Mouse (Mus musculus) embryonic facial prominence, embryonic 10.5 days (tissue): ENCODE measurements around the gene Eml4. TPM values are rescaled to one million over a fixed set of nuclear protein-coding genes. Genes with fewer than 3 reads are reported as not detected.
A peak's percentile ranks its signal among the peaks of the same experiment; 100 is the strongest.

ENCODE experiments used
- DNase-seq: peaks from one replicate; pipeline ENCODE4 v3.0.0-alpha.2; 2017; ENCODE audit warnings: low spot score
- H3K27ac ChIP-seq: fragments of 300-500 bp; sonication (generic); replicated peaks from 2 replicates; pipeline ENCODE4 v1.5.1; 2016; ENCODE audit warnings: mild to moderate bottlenecking
- H3K27me3 ChIP-seq: fragments of 300-500 bp; sonication (generic); replicated peaks from 2 replicates; pipeline ENCODE4 v1.6.1; 2016; ENCODE audit warnings: low read depth, mild to moderate bottlenecking; ENCODE audit not compliant: poor library complexity, severe bottlenecking
- H3K36me3 ChIP-seq: fragments of 300-500 bp; sonication (generic); replicated peaks from 2 replicates; pipeline ENCODE4 v1.6.1; 2016; ENCODE audit warnings: mild to moderate bottlenecking, moderate library complexity
- H3K4me1 ChIP-seq: fragments of 300-500 bp; sonication (generic); 2 replicates; pipeline ENCODE4 v1.6.1; 2016
- H3K4me3 ChIP-seq: fragments of 300-500 bp; sonication (generic); 2 replicates; pipeline ENCODE4 v1.5.1; 2016; ENCODE audit warnings: mild to moderate bottlenecking, moderate library complexity
- H3K9me3 ChIP-seq: fragments of 300-500 bp; sonication (generic); 2 replicates; pipeline ENCODE4 v1.6.1; 2016; ENCODE audit warnings: mild to moderate bottlenecking
- WGBS: fragments of 180-500 bp; shearing (Covaris S2); methylation state at CpG from one replicate; pipeline ENCODE4 v1.1.7; 2016; 5-methylcytosine and 5-hydroxymethylcytosine counted together
- polyA plus RNA-seq: library from polyadenylated mRNA; unstranded; fragments of >200 nt; fragmentation: Nextera tagmentation; extraction: Ambion mirVana; gene quantifications from 2 replicates; pipeline ENCODE4 v1.2.1, GENCODE M21; 2016

The Eml4 gene
- polyA plus RNA-seq, 1 experiment from 2014 or later: 56.0 TPM

- peak overlapping the region; percentile 97 for H3K27ac ChIP-seq
- 11% methylated on average over 13 of the region's 13 CpGs for WGBS
- H3K27me3 ChIP-seq: no peaks in the 10 kb centered on the region
- peaks cover 37% of the 10 kb centered on the region for H3K4me1 ChIP-seq
- no peaks in the 10 kb centered on the region for H3K36me3 ChIP-seq
- no peaks in the 10 kb centered on the region for H3K9me3 ChIP-seq
- peak; percentile 14 for DNase-seq
- peak overlapping the region; percentile 96 for H3K4me3 ChIP-seq
Measured at GRCm38 (mm10) chr17:83351601-83352413, 1.1 kb downstream of the Eml4 start.

DNA sequence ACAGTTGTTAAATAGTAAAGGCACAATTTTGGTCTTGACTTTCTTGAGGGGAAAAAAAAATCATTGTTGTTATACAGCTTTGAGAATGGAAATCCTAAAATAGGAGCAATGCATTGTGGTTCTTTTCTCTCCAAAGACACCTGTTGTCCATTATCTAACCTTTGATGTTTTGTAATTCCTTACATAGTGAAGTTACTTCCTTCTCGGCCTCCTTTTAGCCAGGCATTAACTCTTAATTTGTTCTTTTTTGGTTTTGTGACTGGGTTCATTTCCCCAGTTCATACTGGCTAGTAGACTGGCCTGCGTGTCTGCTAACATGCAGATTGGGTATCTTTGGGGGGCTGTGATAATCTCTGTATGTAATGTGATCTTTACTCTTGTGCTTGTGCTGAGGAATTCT lies 1.7 kb downstream of the Eml4 start:
- DNase-seq: peak; percentile 18
- H3K4me3 ChIP-seq: peak overlapping the region; percentile 96
- 4% methylated on average over 2 of the region's 2 CpGs for WGBS
- H3K27me3 ChIP-seq: no peaks in the 10 kb centered on the region
- no peaks in the 10 kb centered on the region for H3K36me3 ChIP-seq
- no peaks in the 10 kb centered on the region for H3K9me3 ChIP-seq
- peak overlapping the region; percentile 71 for H3K27ac ChIP-seq
- H3K4me1 ChIP-seq: peaks cover 37% of the 10 kb centered on the region

GRCm38 (mm10) chr17:83353011-83353410 lies 2.3 kb downstream of the Eml4 start:
- no peaks in the 10 kb centered on the region for H3K27me3 ChIP-seq
- H3K9me3 ChIP-seq: no peaks in the 10 kb centered on the region
- no peaks in the 10 kb centered on the region for H3K36me3 ChIP-seq
- peak; percentile 52 for DNase-seq
- H3K4me3 ChIP-seq: peak overlapping the region; percentile 96
- peaks cover 37% of the 10 kb centered on the region for H3K4me1 ChIP-seq
- 10% methylated on average over 5 of the region's 5 CpGs for WGBS
- H3K27ac ChIP-seq: peak overlapping the region; percentile 71

DNA sequence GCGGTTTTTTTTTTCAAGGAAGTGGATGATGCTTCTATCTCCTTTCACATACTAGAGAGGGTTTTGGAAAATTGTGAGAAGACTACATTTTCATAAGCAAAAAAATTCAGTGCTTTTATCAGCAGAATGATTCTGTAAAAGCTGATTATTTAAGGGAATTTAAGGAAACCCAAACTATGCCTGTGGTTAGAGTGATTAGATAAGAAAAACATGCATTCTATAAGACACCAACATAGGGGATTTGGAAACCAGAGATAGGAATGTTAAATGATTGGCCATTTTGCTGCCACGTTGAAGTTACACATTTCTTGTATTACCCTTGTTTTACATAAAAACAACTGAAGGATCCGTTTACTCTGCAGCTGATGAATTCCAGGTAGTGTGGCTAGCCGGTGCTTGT lies 2.7 kb downstream of the Eml4 start:
- no peak overlapping the region; the same call in 1 of the 2 replicates for H3K27ac ChIP-seq
- WGBS: 29% methylated on average over 4 of the region's 4 CpGs
- peak overlapping the region; percentile 96 for H3K4me3 ChIP-seq
- no peaks in the 10 kb centered on the region for H3K36me3 ChIP-seq
- H3K9me3 ChIP-seq: no peaks in the 10 kb centered on the region
- DNase-seq: no peak
- H3K27me3 ChIP-seq: no peaks in the 10 kb centered on the region
- H3K4me1 ChIP-seq: peaks cover 37% of the 10 kb centered on the region

DNA sequence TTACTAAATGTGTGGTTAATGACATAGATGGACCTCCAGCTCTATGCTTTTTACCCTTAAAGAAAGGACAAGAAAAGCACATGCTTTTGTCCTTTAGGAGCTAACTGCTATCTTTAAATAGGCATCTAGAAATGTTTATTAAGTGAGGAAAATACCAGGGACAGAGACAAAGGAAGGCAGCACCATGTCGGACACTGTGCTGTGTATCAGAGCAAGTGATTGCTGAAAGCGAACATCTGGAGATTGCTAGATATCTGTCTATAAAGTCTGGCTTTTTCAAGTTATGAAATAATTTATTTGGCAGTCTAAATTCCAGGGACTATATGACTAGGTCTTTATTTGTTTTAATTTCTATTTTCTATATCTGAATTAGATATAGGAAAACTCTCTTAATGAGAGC lies 4.8 kb downstream of the Eml4 start:
- DNase-seq: no peak
- no peaks in the 10 kb centered on the region for H3K9me3 ChIP-seq
- H3K27me3 ChIP-seq: no peaks in the 10 kb centered on the region
- peaks cover 37% of the 10 kb centered on the region for H3K4me1 ChIP-seq
- no peak overlapping the region for H3K27ac ChIP-seq
- H3K4me3 ChIP-seq: no peak overlapping the region
- H3K36me3 ChIP-seq: peaks cover 4% of the 10 kb centered on the region; the same call in 1 of the 2 replicates
- WGBS: 88% methylated on average over 2 of the region's 2 CpGs

GRCm38 (mm10) chr17:83359934-83360333 lies 9.2 kb downstream of the Eml4 start:
- WGBS: 85% methylated on average over 4 of the region's 4 CpGs
- Histone ChIP-seq H3K36me3 (peaks cover 4% of the 10 kb centered on the region; the same call in 1 of the 2 replicates), H3K27ac (no peak overlapping the region), H3K4me3 (no peak overlapping the region), H3K9me3 (no peaks in the 10 kb centered on the region), H3K4me1 (peaks cover 15% of the 10 kb centered on the region; the same call in 1 of the 2 replicates), H3K27me3 (no peaks in the 10 kb centered on the region)
- DNase-seq: no peak

- 88% methylated on average over 13 of the region's 13 CpGs for WGBS
- H3K27me3 ChIP-seq: no peaks in the 10 kb centered on the region
- DNase-seq: no peak
Measured at GRCm38 (mm10) chr17:83360796-83361566, 10.2 kb downstream of the Eml4 start.

GRCm38 (mm10) chr17:83363081-83363480 lies 12.3 kb downstream of the Eml4 start:
- Histone ChIP-seq H3K4me1 (peaks cover 26% of the 10 kb centered on the region), H3K4me3 (no peak overlapping the region), H3K36me3 (peaks cover 4% of the 10 kb centered on the region; the same call in 1 of the 2 replicates), H3K9me3 (no peaks in the 10 kb centered on the region), H3K27me3 (no peaks in the 10 kb centered on the region), H3K27ac (no peak overlapping the region)
- 84% methylated on average over 3 of the region's 3 CpGs for WGBS
- DNase-seq: no peak

More at GRCm38 (mm10) chr17:83360796-83361566, 10.2 kb downstream of the Eml4 start:
- Histone ChIP-seq H3K36me3 (peaks cover 4% of the 10 kb centered on the region; the same call in 1 of the 2 replicates), H3K9me3 (no peaks in the 10 kb centered on the region), H3K4me3 (no peak overlapping the region), H3K27ac (no peak overlapping the region), H3K4me1 (peaks cover 24% of the 10 kb centered on the region)

- 81% methylated on average over 5 of the region's 5 CpGs for WGBS
- no peak for DNase-seq
- no peak overlapping the region for H3K4me3 ChIP-seq
- no peaks in the 10 kb centered on the region for H3K27me3 ChIP-seq
- no peak overlapping the region for H3K27ac ChIP-seq
- peaks cover 26% of the 10 kb centered on the region for H3K4me1 ChIP-seq
- H3K9me3 ChIP-seq: no peaks in the 10 kb centered on the region
- peaks cover 4% of the 10 kb centered on the region; the same call in 1 of the 2 replicates for H3K36me3 ChIP-seq
Measured at GRCm38 (mm10) chr17:83364296-83364695, 13.6 kb downstream of the Eml4 start.

- no peak for DNase-seq
- no peak overlapping the region for H3K4me3 ChIP-seq
- WGBS: 84% methylated on average over 2 of the region's 2 CpGs
Measured at GRCm38 (mm10) chr17:83365130-83365529, 14.4 kb downstream of the Eml4 start.

DNA sequence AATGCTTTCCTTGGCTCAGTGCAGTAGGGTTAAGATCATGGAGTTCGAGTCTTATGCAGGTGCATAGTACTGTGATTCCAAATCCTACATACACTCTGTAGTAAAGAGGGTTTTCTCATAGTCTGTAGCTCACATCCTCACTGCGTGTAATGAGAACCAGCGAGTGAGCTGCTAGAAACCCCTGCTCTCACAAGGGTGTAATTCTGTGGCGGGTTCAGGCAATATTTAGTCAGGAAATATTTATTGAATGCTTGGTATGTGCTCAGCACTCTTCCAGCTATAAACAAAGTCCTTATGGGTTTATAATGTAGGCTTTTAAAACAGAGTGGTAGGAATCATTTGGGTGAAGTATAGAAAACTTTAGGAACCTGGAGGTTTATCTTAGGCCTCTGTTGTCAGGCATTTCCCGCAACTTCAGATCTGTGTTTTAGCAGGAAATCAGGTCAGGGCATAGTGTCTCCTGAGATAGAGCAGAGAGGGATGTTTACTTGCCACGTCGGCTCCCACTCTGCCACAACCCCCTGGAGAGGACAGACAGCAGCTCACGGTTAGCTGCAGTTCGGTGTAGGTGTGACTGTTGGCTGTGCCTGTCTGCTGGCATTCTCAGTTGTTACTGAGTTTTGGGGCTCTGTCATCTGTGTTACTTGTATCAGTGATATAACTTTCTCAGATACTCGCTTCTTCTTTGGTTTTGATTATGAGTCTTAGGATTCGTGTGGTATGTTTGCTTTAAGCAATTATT lies 15.1 kb downstream of the Eml4 start:
- H3K27me3 ChIP-seq: no peaks in the 10 kb centered on the region
- H3K4me3 ChIP-seq: no peak overlapping the region
- H3K4me1 ChIP-seq: peaks cover 23% of the 10 kb centered on the region
- H3K27ac ChIP-seq: no peak overlapping the region
- no peaks in the 10 kb centered on the region for H3K36me3 ChIP-seq
- 50% methylated on average over 11 of the region's 11 CpGs for WGBS
- H3K9me3 ChIP-seq: no peaks in the 10 kb centered on the region
- peak; percentile 13 for DNase-seq

More at GRCm38 (mm10) chr17:83365130-83365529, 14.4 kb downstream of the Eml4 start:
- H3K4me1 ChIP-seq: peaks cover 23% of the 10 kb centered on the region
- no peak overlapping the region for H3K27ac ChIP-seq
- no peaks in the 10 kb centered on the region for H3K9me3 ChIP-seq
- H3K27me3 ChIP-seq: no peaks in the 10 kb centered on the region
- H3K36me3 ChIP-seq: no peaks in the 10 kb centered on the region

GRCm38 (mm10) chr17:83367387-83367786 lies 16.7 kb downstream of the Eml4 start:
- Histone ChIP-seq H3K9me3 (no peaks in the 10 kb centered on the region), H3K4me1 (peaks cover 18% of the 10 kb centered on the region), H3K36me3 (no peaks in the 10 kb centered on the region), H3K27me3 (no peaks in the 10 kb centered on the region), H3K4me3 (no peak overlapping the region), H3K27ac (no peak overlapping the region)
- DNase-seq: no peak
- 85% methylated on average over 5 of the region's 5 CpGs for WGBS
